Mouse (Mus musculus) hindbrain, embryonic 10.5 days (tissue): ENCODE data around the gene Arhgef3. TPM values are rescaled to one million over a fixed set of nuclear protein-coding genes. Genes with fewer than 3 reads are reported as not detected.
A peak's percentile ranks its signal among the peaks of the same experiment; 100 is the strongest.

ENCODE experiments used
- DNase-seq: peaks from one replicate; pipeline ENCODE4 v3.0.0-alpha.2; 2017; ENCODE audit warnings: low spot score
- H3K27ac ChIP-seq: fragments of 300-500 bp; sonication (generic); 2 replicates; pipeline ENCODE4 v1.5.1; 2016; ENCODE audit warnings: mild to moderate bottlenecking, moderate library complexity
- H3K27me3 ChIP-seq: fragments of 300-500 bp; sonication (generic); 2 replicates; pipeline ENCODE4 v1.6.1; 2016; ENCODE audit warnings: mild to moderate bottlenecking; ENCODE audit not compliant: poor library complexity, insufficient read depth, severe bottlenecking
- H3K36me3 ChIP-seq: fragments of 300-500 bp; sonication (generic); 2 replicates; pipeline ENCODE4 v1.6.1; 2016; ENCODE audit warnings: mild to moderate bottlenecking, moderate library complexity
- H3K4me1 ChIP-seq: fragments of 300-500 bp; sonication (generic); replicated peaks from 2 replicates; pipeline ENCODE4 v1.6.1; 2016; ENCODE audit warnings: mild to moderate bottlenecking
- H3K4me3 ChIP-seq: fragments of 300-500 bp; sonication (generic); 2 replicates; pipeline ENCODE4 v1.5.1; 2016; ENCODE audit warnings: mild to moderate bottlenecking, moderate library complexity
- H3K9me3 ChIP-seq: fragments of 300-500 bp; sonication (generic); 2 replicates; pipeline ENCODE4 v1.6.1; 2016; ENCODE audit warnings: mild to moderate bottlenecking, moderate library complexity
- WGBS: fragments of 180-500 bp; shearing (Covaris S2); methylation state at CpG from one replicate; pipeline ENCODE4 v1.1.7; 2016; 5-methylcytosine and 5-hydroxymethylcytosine counted together
- polyA plus RNA-seq: library from polyadenylated mRNA; unstranded; fragments of >200 nt; fragmentation: Nextera tagmentation; extraction: Ambion mirVana; gene quantifications from 2 replicates; pipeline ENCODE4 v1.2.1, GENCODE M21; 2016

Arhgef3 gene
- polyA plus RNA-seq, 1 experiment from 2014 or later, result 3.6 TPM

GRCm38 (mm10) chr14:27122646-27123045 lies 7.9 kb downstream of the Arhgef3 start:
- no peaks in the 10 kb centered on the region for H3K36me3 ChIP-seq
- H3K9me3 ChIP-seq, result no peaks in the 10 kb centered on the region
- 0 out of 2 replicates have a peak, but pooled peaks cover 5% of the 10 kb centered on the region for H3K4me1 ChIP-seq
- no peak overlapping the region for H3K4me3 ChIP-seq
- H3K27ac ChIP-seq, result no peak overlapping the region
- peaks cover 13% of the 10 kb centered on the region; the same call in 1 of the 2 replicates for H3K27me3 ChIP-seq
- WGBS, result 78% methylated on average over 3 of the region's 3 CpGs
- no peak for DNase-seq

- DNase-seq, result no peak
These were observed 8.8 kb downstream of the Arhgef3 start for GRCm38 (mm10) chr14:27123543-27123942.

GRCm38 (mm10) chr14:27130031-27130430 lies 15.3 kb downstream of the Arhgef3 start:
- Histone ChIP-seq H3K4me3 (no peak overlapping the region), H3K9me3 (no peaks in the 10 kb centered on the region), H3K27ac (no peak overlapping the region), H3K36me3 (no peaks in the 10 kb centered on the region), H3K4me1 (no peaks in the 10 kb centered on the region), H3K27me3 (no peaks in the 10 kb centered on the region)
- 93% methylated on average over 3 of the region's 3 CpGs for WGBS
- no peak for DNase-seq

More at GRCm38 (mm10) chr14:27123543-27123942, 8.8 kb downstream of the Arhgef3 start:
- 46% methylated on average over 8 of the region's 8 CpGs for WGBS
- Histone ChIP-seq H3K9me3 (no peaks in the 10 kb centered on the region), H3K4me1 (0 out of 2 replicates have a peak, but pooled peaks cover 5% of the 10 kb centered on the region), H3K27ac (no peak overlapping the region), H3K27me3 (peaks cover 4% of the 10 kb centered on the region; the same call in 1 of the 2 replicates), H3K36me3 (no peaks in the 10 kb centered on the region), H3K4me3 (no peak overlapping the region)

GRCm38 (mm10) chr14:27130676-27131075 lies 16.0 kb downstream of the Arhgef3 start:
- WGBS, result 83% methylated on average over 1 of the region's 1 CpGs
- H3K4me1 ChIP-seq, result no peaks in the 10 kb centered on the region
- no peak for DNase-seq
- no peaks in the 10 kb centered on the region for H3K36me3 ChIP-seq
- H3K9me3 ChIP-seq, result no peaks in the 10 kb centered on the region
- no peak overlapping the region for H3K27ac ChIP-seq
- no peak overlapping the region for H3K4me3 ChIP-seq
- no peaks in the 10 kb centered on the region for H3K27me3 ChIP-seq

GRCm38 (mm10) chr14:27131521-27131920 lies 16.8 kb downstream of the Arhgef3 start:
- 77% methylated on average over 1 of the region's 1 CpGs for WGBS
- no peak overlapping the region for H3K27ac ChIP-seq
- H3K27me3 ChIP-seq, result no peaks in the 10 kb centered on the region
- no peaks in the 10 kb centered on the region for H3K4me1 ChIP-seq
- no peaks in the 10 kb centered on the region for H3K9me3 ChIP-seq
- no peaks in the 10 kb centered on the region for H3K36me3 ChIP-seq
- H3K4me3 ChIP-seq, result no peak overlapping the region
- DNase-seq, result no peak

- Histone ChIP-seq H3K27me3 (no peaks in the 10 kb centered on the region), H3K4me1 (0 out of 2 replicates have a peak, but pooled peaks cover 4% of the 10 kb centered on the region), H3K4me3 (no peak overlapping the region), H3K27ac (no peak overlapping the region), H3K36me3 (no peaks in the 10 kb centered on the region), H3K9me3 (no peaks in the 10 kb centered on the region)
- DNase-seq, result no peak
- 88% methylated on average over 9 of the region's 9 CpGs for WGBS
These were observed 24.2 kb downstream of the Arhgef3 start for GRCm38 (mm10) chr14:27138891-27139290.

- H3K27me3 ChIP-seq, result no peaks in the 10 kb centered on the region
- WGBS, result 88% methylated on average over 3 of the region's 3 CpGs
- H3K4me1 ChIP-seq, result peaks cover 5% of the 10 kb centered on the region; the same call in 1 of the 2 replicates
- no peaks in the 10 kb centered on the region for H3K9me3 ChIP-seq
- no peak overlapping the region for H3K4me3 ChIP-seq
- H3K36me3 ChIP-seq, result no peaks in the 10 kb centered on the region
- no peak for DNase-seq
- H3K27ac ChIP-seq, result no peak overlapping the region
These were observed 25.3 kb downstream of the Arhgef3 start for GRCm38 (mm10) chr14:27139968-27140367.

GRCm38 (mm10) chr14:27141486-27141885 lies 26.8 kb downstream of the Arhgef3 start:
- no peak overlapping the region for H3K4me3 ChIP-seq
- H3K4me1 ChIP-seq, result peaks cover 12% of the 10 kb centered on the region
- H3K36me3 ChIP-seq, result no peaks in the 10 kb centered on the region
- no peak for DNase-seq
- H3K27ac ChIP-seq, result no peak overlapping the region
- H3K9me3 ChIP-seq, result no peaks in the 10 kb centered on the region
- WGBS, result 25% methylated on average over 3 of the region's 3 CpGs
- no peaks in the 10 kb centered on the region for H3K27me3 ChIP-seq

GRCm38 (mm10) chr14:27142680-27143079 lies 28.0 kb downstream of the Arhgef3 start:
- 88% methylated on average over 5 of the region's 5 CpGs for WGBS
- Histone ChIP-seq H3K9me3 (no peaks in the 10 kb centered on the region), H3K27ac (no peak overlapping the region), H3K36me3 (no peaks in the 10 kb centered on the region), H3K4me3 (no peak overlapping the region), H3K27me3 (no peaks in the 10 kb centered on the region), H3K4me1 (peaks cover 12% of the 10 kb centered on the region)
- DNase-seq, result no peak

GRCm38 (mm10) chr14:27145171-27146045 lies 30.7 kb downstream of the Arhgef3 start:
- Histone ChIP-seq H3K27ac (peak overlapping the region; percentile 16; the same call in 1 of the 2 replicates), H3K4me1 (peaks cover 12% of the 10 kb centered on the region), H3K36me3 (no peaks in the 10 kb centered on the region), H3K27me3 (no peaks in the 10 kb centered on the region), H3K4me3 (no peak overlapping the region), H3K9me3 (no peaks in the 10 kb centered on the region)
- WGBS, result 71% methylated on average over 8 of the region's 8 CpGs
- DNase-seq, result no peak

- Histone ChIP-seq H3K4me1 (peaks cover 16% of the 10 kb centered on the region), H3K36me3 (no peaks in the 10 kb centered on the region), H3K27ac (no peak overlapping the region), H3K27me3 (no peaks in the 10 kb centered on the region), H3K4me3 (no peak overlapping the region), H3K9me3 (no peaks in the 10 kb centered on the region)
- no peak for DNase-seq
- 90% methylated on average over 7 of the region's 7 CpGs for WGBS
These were observed 33.0 kb downstream of the Arhgef3 start for GRCm38 (mm10) chr14:27147726-27148125.

GRCm38 (mm10) chr14:27149401-27149800 lies 34.7 kb downstream of the Arhgef3 start:
- no peaks in the 10 kb centered on the region for H3K36me3 ChIP-seq
- no peak overlapping the region for H3K27ac ChIP-seq
- no peaks in the 10 kb centered on the region for H3K9me3 ChIP-seq
- H3K4me1 ChIP-seq, result peaks cover 16% of the 10 kb centered on the region
- WGBS, result 95% methylated on average over 5 of the region's 5 CpGs
- H3K27me3 ChIP-seq, result no peaks in the 10 kb centered on the region
- no peak for DNase-seq
- H3K4me3 ChIP-seq, result no peak overlapping the region

GRCm38 (mm10) chr14:27150011-27150640 lies 35.4 kb downstream of the Arhgef3 start:
- DNase-seq, result no peak
- Histone ChIP-seq H3K9me3 (no peaks in the 10 kb centered on the region), H3K4me3 (no peak overlapping the region), H3K27me3 (no peaks in the 10 kb centered on the region), H3K4me1 (peaks cover 13% of the 10 kb centered on the region), H3K27ac (no peak overlapping the region), H3K36me3 (no peaks in the 10 kb centered on the region)
- WGBS, result 72% methylated on average over 6 of the region's 6 CpGs
